Mouse (Mus musculus) ES-CJ7 (cell line): ENCODE measurements at regions not wholly inside any gene's neighbourhood (a gene's known extent, or its start where the extent isn't known, plus 50 kb on each side); places are given as distances from the start of the nearest gene placed in this dataset.

ENCODE experiments used
- DNase-seq: peaks from one replicate; pipeline ENCODE4 v3.0.0; 2011; ENCODE audit warnings: low read depth, low spot score

- no peak for DNase-seq
Measured at GRCm38 (mm10) chr3:150493433-150494045, 944.1 kb upstream of the Adgrl4 start.

GRCm38 (mm10) chr3:150530966-150531365, 906.7 kb upstream of the Adgrl4 start:
- no peak for DNase-seq

- DNase-seq = no peak
Measured at GRCm38 (mm10) chr3:150543118-150543517, 894.6 kb upstream of the Adgrl4 start.

- peak; percentile 6 for DNase-seq
Measured at GRCm38 (mm10) chr3:150588474-150588873, 849.2 kb upstream of the Adgrl4 start.

- DNase-seq = no peak
Measured at GRCm38 (mm10) chr3:150590978-150591377, 846.7 kb upstream of the Adgrl4 start.

- no peak for DNase-seq
Measured at GRCm38 (mm10) chr3:150603400-150604095, 834.1 kb upstream of the Adgrl4 start.

- DNase-seq = no peak
Measured at GRCm38 (mm10) chr3:150610681-150611101, 827.0 kb upstream of the Adgrl4 start.

GRCm38 (mm10) chr3:150637544-150637943, 800.1 kb upstream of the Adgrl4 start:
- no peak for DNase-seq

- no peak for DNase-seq
Measured at GRCm38 (mm10) chr3:150640004-150640676, 797.5 kb upstream of the Adgrl4 start.

GRCm38 (mm10) chr3:150648040-150648439, 789.6 kb upstream of the Adgrl4 start:
- no peak for DNase-seq

- no peak for DNase-seq
Measured at GRCm38 (mm10) chr3:150649783-150650565, 787.7 kb upstream of the Adgrl4 start.

- no peak for DNase-seq
Measured at GRCm38 (mm10) chr3:150695751-150696150, 741.9 kb upstream of the Adgrl4 start.

GRCm38 (mm10) chr3:150699990-150700389, 737.7 kb upstream of the Adgrl4 start:
- DNase-seq = no peak
